Mouse (Mus musculus) layer of hippocampus, adult 2 months (tissue): ENCODE results near the gene Pcyt1b. TPM values are rescaled to one million over a fixed set of nuclear protein-coding genes. Genes with fewer than 3 reads are reported as not detected.

Experiments
- DNase-seq, 2 experiments: peaks; one replicate each; pipeline ENCODE4 v3.0.0; 2022; ENCODE audit warnings: low spot score in 2 of 2
- H3K27ac ChIP-seq: fragments of 200-600 bp; 2 replicates; pipeline ENCODE4 v1.8.1; 2022
- H3K4me3 ChIP-seq: fragments of 200-600 bp; 2 replicates; pipeline ENCODE4 v1.8.1; 2022; ENCODE audit warnings: mild to moderate bottlenecking
- CTCF ChIP-seq: fragments of 200-600 bp; conservative IDR thresholded peaks from 2 replicates; pipeline ENCODE4 v1.8.1; 2022; ENCODE audit warnings: antibody characterized with exemption, mild to moderate bottlenecking, moderate library complexity
- long read RNA-seq, 2 experiments: library from polyadenylated mRNA; stranded (forward); transcript quantifications; one replicate each; pipeline ENCODE4 v2.0.0; 2021; ENCODE audit warnings: borderline mapping rate in 2 of 2
- total RNA-seq, 2 experiments: library from RNA; stranded (reverse); gene quantifications; 2 replicates each; pipeline ENCODE4 v1.2.3; 2021

The Pcyt1b gene
- 10 to 100 TPM; 28.6 to 31.0 TPM for total RNA-seq
- long read RNA-seq, experiment 1, full-length matches to known transcripts = 2 of 8 reads
- long read RNA-seq, experiment 1, partial matches to known transcripts = 5 of 8 reads
- long read RNA-seq, experiment 1, other reads (novel, unspliced or antisense) = 1 of 8 reads
- long read RNA-seq, experiment 2, full-length matches to known transcripts = 5 of 14 reads
- long read RNA-seq, experiment 2, partial matches to known transcripts = 7 of 14 reads
- long read RNA-seq, experiment 2, other reads (novel, unspliced or antisense) = 2 of 14 reads

DNA sequence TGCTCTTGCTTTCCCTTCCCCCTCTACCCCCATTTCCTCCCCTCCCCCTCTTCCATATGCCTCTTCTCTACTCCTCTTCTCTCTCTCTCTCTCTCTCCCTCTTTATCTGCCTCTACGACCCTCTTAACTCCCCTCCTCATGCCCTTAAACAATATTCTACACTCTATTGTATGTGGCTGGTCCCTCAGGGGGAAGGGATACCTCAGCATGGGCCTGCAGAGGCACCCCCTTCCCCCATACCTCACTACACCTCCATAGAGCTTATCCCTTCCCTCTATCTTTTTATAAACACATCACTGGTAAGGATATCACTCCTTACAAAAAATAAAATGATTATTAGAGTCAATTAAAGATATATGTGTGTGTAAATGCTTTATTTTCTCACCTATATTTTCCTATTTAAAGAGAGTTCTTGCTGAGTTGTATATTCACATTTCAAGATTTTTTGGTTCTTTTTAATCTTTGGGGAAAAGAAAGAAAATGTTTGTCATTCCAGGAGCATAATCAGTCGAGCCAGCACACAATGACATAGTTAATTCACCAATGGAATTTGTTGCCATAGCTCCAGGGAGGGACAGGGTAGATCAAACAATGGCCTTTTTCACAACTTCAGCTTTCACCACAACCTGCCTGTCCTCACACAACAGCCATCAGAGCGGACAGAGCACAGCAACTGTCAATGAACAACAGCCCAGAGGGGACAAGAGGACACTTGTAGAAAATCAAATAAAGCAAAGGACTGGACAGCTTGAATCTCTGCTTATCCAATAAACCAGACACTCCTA is at the start of gene Pcyt1b:
TSS of gene Pcyt1b (plus strand) at position 646 of the 785 bp plus-strand sequence.
- Histone ChIP-seq H3K27ac (peak within 1 kb of the TSS; percentile 57; the same call in 1 of the 2 replicates), H3K4me3 (no peak within 1 kb of the TSS; the same call in 1 of the 2 replicates)
- TF ChIP-seq CTCF = no peak
- no peak for DNase-seq

DNA sequence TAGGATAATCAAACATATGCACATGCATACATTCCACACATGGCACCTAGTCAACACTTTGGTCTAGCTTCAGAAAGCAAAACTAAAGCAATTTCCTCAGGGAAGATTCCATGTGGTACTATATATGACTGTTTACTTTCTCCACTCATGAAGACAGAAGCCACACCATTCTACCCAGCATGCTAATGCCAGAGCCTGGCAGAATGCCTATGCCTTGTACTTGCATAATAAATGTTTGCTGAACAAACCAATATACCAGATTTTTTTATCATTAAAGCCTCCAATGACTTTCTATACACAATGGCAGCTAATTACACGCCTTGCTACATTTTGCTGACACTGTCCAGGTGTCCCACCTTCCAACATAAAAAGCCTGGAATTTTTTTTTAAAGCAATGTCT is 24.4 kb upstream of the Pcyt1b start:
- H3K27ac ChIP-seq = no peak overlapping the region
- H3K4me3 ChIP-seq = no peak overlapping the region
- no peak for DNase-seq
- no peak for TF ChIP-seq CTCF

DNA sequence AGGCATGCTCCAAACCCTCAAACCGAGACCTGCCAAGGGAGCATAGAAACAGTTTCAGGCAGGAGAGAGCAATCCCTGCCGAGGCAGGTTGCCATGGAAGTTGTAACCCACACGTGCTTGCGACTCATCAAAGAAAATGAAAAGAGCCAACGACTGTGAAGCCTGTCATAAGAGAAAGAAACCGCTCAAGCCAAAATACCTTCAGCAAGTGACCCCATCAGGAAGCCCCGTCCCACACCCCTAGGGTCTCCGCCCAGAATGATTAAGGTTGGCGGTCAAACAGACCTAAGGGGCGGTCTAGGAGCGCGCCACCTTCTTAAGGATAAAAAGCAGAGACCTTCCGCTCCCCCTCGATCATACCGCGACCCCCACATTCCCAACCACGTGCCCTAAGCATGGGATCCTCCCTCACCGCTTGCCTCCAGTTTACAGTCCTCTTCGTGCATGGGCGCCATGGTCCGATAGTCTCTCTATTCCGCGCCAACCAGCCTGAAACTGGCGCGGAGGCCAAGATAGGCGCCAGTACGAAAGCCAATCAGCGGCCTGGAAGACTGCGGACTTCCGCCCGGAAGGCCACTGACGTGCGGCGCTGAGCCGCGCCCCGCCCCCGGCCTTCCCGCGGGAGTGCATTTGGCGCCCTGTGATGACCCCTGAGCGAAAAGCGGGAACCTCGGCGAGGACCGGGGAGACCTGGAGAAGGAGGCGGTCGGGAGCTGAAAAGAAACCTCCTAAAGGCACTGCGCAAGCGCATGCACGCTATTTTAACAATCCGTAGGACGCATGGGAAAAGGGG is 22.8 kb upstream of the Pcyt1b start, which contains the start of gene Pola1:
TSS of gene Pola1 (minus strand) at position 499 of the 793 bp plus-strand sequence.
- Histone ChIP-seq H3K4me3 (peak within 1 kb of the TSS; percentile 66), H3K27ac (peak within 1 kb of the TSS; percentile 78)
- DNase-seq = peak; percentile 73 to 76
- TF ChIP-seq CTCF = no peak

DNA sequence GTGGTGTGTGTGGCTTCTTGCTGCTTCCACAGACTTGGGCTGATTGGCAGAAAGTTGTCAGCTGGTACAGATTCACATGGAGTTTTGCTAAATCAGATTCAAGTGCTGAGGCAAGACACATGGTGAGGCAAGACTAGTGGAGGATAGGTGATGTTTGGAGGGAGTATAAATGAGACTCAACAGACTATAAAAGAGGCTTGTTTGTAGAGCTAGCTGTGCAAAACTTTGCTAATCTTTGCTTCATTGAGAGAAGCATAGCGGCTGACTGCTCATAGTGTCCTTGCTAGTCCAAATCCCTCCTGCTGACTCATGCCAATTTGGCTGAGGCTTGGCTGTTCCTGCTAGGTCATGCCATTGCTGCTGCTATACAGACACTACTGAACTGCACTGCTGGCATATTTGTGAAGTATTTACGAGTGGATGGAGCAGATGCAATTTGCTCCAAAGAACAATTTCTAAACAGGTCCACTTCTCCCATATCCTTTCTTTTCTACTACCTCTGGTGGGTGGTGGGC is 19.7 kb upstream of the Pcyt1b start:
- no peak for TF ChIP-seq CTCF

DNA sequence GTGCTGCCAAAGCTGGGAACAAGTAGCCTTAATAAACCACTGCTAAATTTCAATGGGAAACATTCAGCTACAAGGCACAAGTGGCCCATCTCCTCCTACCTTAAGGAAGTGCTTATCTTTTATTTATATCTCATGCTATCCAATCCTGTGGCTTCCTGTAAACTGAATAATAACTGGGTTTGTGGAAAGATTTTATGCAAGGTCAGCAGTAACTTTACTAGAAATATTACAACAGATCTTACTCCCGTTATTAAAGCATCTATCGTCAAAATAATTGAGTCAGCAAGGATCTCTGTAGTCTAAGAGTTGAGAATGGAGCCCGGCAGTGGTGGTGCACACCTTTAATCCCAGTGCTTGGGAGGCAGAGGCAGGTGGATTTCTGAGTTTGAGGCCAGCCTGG is 11.1 kb upstream of the Pcyt1b start:
- Histone ChIP-seq H3K27ac (no peak overlapping the region), H3K4me3 (no peak overlapping the region)
- DNase-seq = no peak
- no peak for TF ChIP-seq CTCF

More for the DNA sequence above, 19.7 kb upstream of the Pcyt1b start:
- DNase-seq = no peak
- Histone ChIP-seq H3K27ac (no peak overlapping the region), H3K4me3 (no peak overlapping the region)

DNA sequence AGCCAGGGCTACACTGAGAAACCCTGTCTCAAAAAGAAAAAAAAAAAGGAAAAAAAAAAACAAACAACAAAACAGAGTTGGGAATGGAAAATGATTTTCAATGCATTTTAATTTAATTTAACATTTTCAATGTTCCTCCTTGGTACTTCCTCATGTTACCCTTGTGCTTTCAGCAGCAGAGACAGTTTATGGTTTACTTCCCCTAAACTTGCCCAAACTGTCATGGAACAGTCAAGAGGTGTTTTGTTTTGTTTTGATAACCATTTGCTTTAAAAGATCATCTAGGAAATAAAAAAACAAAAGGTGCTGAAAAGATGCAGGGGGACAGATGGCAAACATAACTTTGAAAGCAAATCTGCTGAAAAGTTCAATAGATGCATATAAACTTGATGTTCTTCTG is 10.6 kb upstream of the Pcyt1b start:
- no peak for DNase-seq
- Histone ChIP-seq H3K4me3 (no peak overlapping the region), H3K27ac (no peak overlapping the region)
- no peak for TF ChIP-seq CTCF

DNA sequence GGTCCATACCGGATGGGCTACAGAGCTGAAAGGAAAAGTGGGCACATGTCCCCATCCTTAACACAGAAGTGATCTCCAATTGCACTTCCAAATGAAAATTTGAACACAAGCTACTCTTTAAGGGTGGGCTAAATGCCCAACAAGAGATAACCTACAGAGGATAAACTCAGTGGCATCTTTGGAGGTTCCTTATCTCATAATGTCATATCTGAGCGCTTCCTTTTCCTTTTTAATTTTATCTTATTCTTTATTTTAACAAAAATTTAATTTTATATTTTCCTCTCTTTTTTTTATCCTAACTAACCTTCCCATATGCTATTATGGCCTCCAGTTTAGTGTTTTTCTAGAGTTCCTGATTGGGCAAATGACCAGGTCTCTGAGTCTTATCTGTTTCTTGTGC is 3.9 kb upstream of the Pcyt1b start:
- TF ChIP-seq CTCF = no peak
- no peak for DNase-seq

DNA sequence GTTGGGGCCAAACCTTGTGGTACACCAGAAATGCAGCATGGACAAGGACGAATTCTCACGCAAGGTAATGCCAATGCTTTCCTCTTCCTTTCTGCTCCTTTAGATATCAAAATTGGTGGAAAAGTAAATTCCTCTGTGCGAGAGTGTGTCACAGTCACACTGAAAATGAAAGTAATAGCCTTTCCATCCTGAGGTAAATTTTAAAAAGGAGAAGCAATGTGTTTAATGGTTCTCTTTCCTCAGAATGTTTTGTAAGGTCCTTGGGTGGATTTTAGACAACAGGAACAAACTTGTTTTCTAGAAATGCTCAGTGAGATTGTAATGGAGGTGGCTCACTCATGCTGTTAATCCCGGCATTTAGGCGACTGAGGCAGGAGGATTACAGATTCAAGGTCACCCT is 490 bp downstream of the Pcyt1b start:
- H3K4me3 ChIP-seq = no peak overlapping the region; the same call in 1 of the 2 replicates
- DNase-seq = no peak
- H3K27ac ChIP-seq = peak overlapping the region; percentile 57; the same call in 1 of the 2 replicates
- TF ChIP-seq CTCF = no peak

More for the DNA sequence above, 3.9 kb upstream of the Pcyt1b start:
- Histone ChIP-seq H3K27ac (no peak overlapping the region), H3K4me3 (no peak overlapping the region)

DNA sequence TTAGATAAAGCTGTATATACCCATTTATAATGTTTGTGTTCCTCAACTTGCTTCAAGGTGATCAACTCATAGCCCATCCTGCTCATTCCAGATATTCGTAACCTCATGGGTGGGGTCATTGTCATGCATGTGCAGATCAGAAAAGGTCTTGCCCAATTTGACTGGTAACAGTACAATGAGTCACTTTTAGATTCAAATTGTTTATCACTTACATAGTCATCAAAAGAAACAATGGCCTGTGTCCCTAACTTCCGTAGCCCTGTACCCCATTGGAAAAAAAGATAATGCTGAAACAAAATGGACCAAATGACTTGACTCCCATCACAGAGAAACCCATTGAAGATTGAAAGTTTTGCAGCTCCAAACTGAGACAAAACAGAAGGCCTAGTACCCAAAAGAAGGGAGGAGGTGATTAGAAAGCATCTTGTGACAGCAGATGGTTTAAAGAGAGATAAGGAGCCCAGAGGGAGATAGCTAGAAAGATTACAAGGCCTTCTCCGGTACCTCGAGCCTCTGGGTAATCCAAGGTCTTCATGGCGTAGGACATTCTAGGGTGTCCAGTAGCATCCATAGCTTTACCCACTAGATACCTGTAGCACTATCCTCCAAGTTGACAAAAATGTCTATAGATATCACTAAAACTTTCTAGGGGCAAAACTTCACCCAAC is 9.4 kb downstream of the Pcyt1b start:
- Histone ChIP-seq H3K27ac (no peak overlapping the region), H3K4me3 (no peak overlapping the region)
- no peak for TF ChIP-seq CTCF
- DNase-seq = no peak

DNA sequence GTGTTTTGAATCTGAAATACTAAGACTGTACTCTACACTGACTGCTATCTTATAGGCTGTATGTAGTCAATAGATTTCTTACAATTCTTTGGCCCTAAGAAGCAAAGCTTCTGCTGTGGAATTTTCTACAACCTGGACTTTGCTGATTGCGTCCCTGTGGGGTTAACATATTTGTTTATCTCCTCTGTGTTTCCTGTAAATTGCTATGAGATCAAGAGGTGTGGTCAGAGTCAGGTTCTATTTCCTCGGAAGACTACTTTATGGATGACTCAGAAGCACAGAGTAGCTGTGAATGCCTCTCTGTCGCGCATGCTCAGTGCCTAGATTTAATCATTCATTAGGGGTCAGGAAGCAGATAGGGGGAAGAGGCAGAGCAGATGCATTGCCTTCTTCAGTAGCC is 10.1 kb downstream of the Pcyt1b start:
- Histone ChIP-seq H3K4me3 (no peak overlapping the region), H3K27ac (no peak overlapping the region)
- no peak for DNase-seq
- TF ChIP-seq CTCF = no peak

DNA sequence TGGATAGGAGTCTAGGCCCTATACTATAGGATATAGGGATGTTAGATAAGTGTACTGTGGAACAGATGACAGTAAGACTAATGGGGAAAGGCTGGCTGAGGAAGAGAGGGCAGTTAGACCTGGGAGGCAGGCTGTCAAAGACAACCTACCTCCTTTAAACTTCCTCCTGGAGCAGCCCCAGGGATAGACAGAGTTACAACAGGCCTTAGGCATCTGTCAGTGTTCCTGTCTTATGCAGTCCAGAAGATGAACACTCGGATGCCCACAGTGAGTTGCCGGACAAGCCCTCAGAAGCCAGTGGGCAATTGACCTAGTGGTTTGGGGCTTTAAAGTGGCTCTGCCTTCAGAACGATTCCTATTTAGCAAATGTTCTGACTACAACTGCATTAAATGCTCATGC is 19.8 kb downstream of the Pcyt1b start:
- no peak for DNase-seq
- Histone ChIP-seq H3K4me3 (peak overlapping the region; percentile 58), H3K27ac (peak overlapping the region; percentile 65)
- no peak for TF ChIP-seq CTCF
